Mouse (Mus musculus) cortical plate, adult 2 months (tissue): ENCODE results near the gene Plxdc1.

Experiments
- CTCF ChIP-seq: fragments of 200-500 bp; IDR thresholded peaks from 2 replicates; pipeline ENCODE4 v1.5.1; 2011; ENCODE audit warnings: mild to moderate bottlenecking, control low read depth, low read length; ENCODE audit not compliant: insufficient read depth; ENCODE audit errors: extremely low read depth
- POLR2A ChIP-seq: fragments of 200-500 bp; IDR thresholded peaks from 2 replicates; pipeline ENCODE4 v1.6.1; 2011; ENCODE audit warnings: mild to moderate bottlenecking, low read length, control low read depth; ENCODE audit not compliant: insufficient read depth; ENCODE audit errors: extremely low read depth

GRCm38 (mm10) chr11:97880362-97880761, 105.9 kb downstream of the Plxdc1 start:
- no peak for TF ChIP-seq POLR2A
- TF ChIP-seq CTCF = no peak
